Mouse (Mus musculus) left cerebral cortex, postnatal 14 days (tissue): ENCODE data around the gene 2310061N02Rik. TPM values are rescaled to one million over a fixed set of nuclear protein-coding genes. Genes with fewer than 3 reads are reported as not detected.

Experiments used
- total RNA-seq, 2 experiments: library from RNA; stranded (reverse); gene quantifications; 2 replicates each; pipeline ENCODE4 v1.2.3; 2021

Gene 2310061N02Rik
- total RNA-seq, 2 experiments from 2014 or later, result not detected

Other genes starting within 250 kb of the 2310061N02Rik start
- gene Cldn17, start 201.0 kb downstream of the 2310061N02Rik start, total RNA-seq, result not detected
- not detected for gene Cldn8, start 144.8 kb downstream of the 2310061N02Rik start, total RNA-seq
- not detected for gene Krtap24-1, start 95.7 kb downstream of the 2310061N02Rik start, total RNA-seq
- gene 2310079G19Rik, start 80.3 kb downstream of the 2310061N02Rik start, total RNA-seq, result not detected
- not detected for gene Krtap26-1, start 60.2 kb downstream of the 2310061N02Rik start, total RNA-seq
- gene Krtap27-1, start 36.3 kb downstream of the 2310061N02Rik start, total RNA-seq, result not detected
- not detected for gene Krtap13-1, start 20.9 kb upstream of the 2310061N02Rik start, total RNA-seq
- not detected for gene Krtap13, start 43.7 kb upstream of the 2310061N02Rik start, total RNA-seq
- gene 2310034C09Rik, start 50.9 kb upstream of the 2310061N02Rik start, total RNA-seq, result not detected
- gene 2310057N15Rik, start 66.2 kb upstream of the 2310061N02Rik start, total RNA-seq, result not detected
- gene Gm5965, start 69.9 kb upstream of the 2310061N02Rik start, total RNA-seq, result not detected
- gene Gm20741, start 104.3 kb upstream of the 2310061N02Rik start, total RNA-seq, result not detected
- gene Krtap15, start 112.3 kb upstream of the 2310061N02Rik start, total RNA-seq, result not detected
- not detected for gene Krtap14, start 118.2 kb upstream of the 2310061N02Rik start, total RNA-seq
- gene Krtap19-1, start 161.4 kb upstream of the 2310061N02Rik start, total RNA-seq, result not detected
- not detected for gene Krtap19-2, start 166.3 kb upstream of the 2310061N02Rik start, total RNA-seq
- not detected for gene Krtap19-3, start 170.1 kb upstream of the 2310061N02Rik start, total RNA-seq
- not detected for gene Krtap19-4, start 177.1 kb upstream of the 2310061N02Rik start, total RNA-seq
- not detected for gene Krtap19-5, start 188.5 kb upstream of the 2310061N02Rik start, total RNA-seq
- not detected for gene Krtap19-9b, start 224.3 kb upstream of the 2310061N02Rik start, total RNA-seq